Mouse (Mus musculus) CH12.LX (cell line): ENCODE data around the gene Capns1. TPM values are rescaled to one million over a fixed set of nuclear protein-coding genes. Genes with fewer than 3 reads are reported as not detected.

Source experiments
- DNase-seq: peaks from one replicate; pipeline ENCODE4 v3.0.0-alpha.2; 2013; ENCODE audit errors: extremely low read depth
- H3K27ac ChIP-seq: 2 replicates; pipeline ENCODE4 v1.5.1; 2012; ENCODE audit warnings: low read depth, mild to moderate bottlenecking, control low read depth, moderate library complexity; ENCODE audit not compliant: insufficient read depth
- H3K27me3 ChIP-seq: replicated peaks from 2 replicates; pipeline ENCODE3; 2012; ENCODE audit warnings: inconsistent platforms
- H3K36me3 ChIP-seq, 2 experiments: replicated peaks in 1 of 2; 2 replicates each; pipeline versions ENCODE3 to v1.6.1; 2012; ENCODE audit warnings: inconsistent platforms in 1 of 2, low read length in 1 of 2, mild to moderate bottlenecking in 1 of 2, mixed read lengths in 1 of 2, moderate library complexity in 1 of 2; ENCODE audit not compliant: control insufficient read depth in 1 of 2, insufficient read depth in 1 of 2
- H3K4me1 ChIP-seq, 2 experiments: 2 replicates each; pipeline ENCODE4 v1.6.1; 2012; ENCODE audit warnings: inconsistent platforms in 1 of 2, moderate library complexity in 1 of 2; ENCODE audit not compliant: insufficient read depth in 2 of 2, control insufficient read depth in 1 of 2
- H3K4me2 ChIP-seq: 2 replicates; pipeline ENCODE4 v1.6.1; 2012; ENCODE audit warnings: low read depth, mild to moderate bottlenecking, control low read depth; ENCODE audit not compliant: poor library complexity, insufficient read depth, severe bottlenecking
- H3K4me3 ChIP-seq, 3 experiments: fragments of 150-350 bp in 1 of 3; sonication (generic) in 1 of 3; replicated peaks in 1 of 3; 2 replicates each; pipeline versions ENCODE3 to v1.5.1; 2011 to 2012; ENCODE audit warnings: low read depth in 2 of 3, low read length in 2 of 3, mild to moderate bottlenecking in 2 of 3, moderate library complexity in 2 of 3, control low read depth in 1 of 3, improper control_type of control experiment in 1 of 3, inconsistent platforms in 1 of 3, mixed read lengths in 1 of 3; ENCODE audit not compliant: poor library complexity in 1 of 3
- H3K79me2 ChIP-seq: replicated peaks from 2 replicates; pipeline ENCODE4 v1.6.1; 2012; ENCODE audit warnings: mild to moderate bottlenecking, moderate library complexity; ENCODE audit not compliant: control insufficient read depth, poor library complexity, insufficient read depth, severe bottlenecking; ENCODE audit errors: extremely low read depth
- H3K9ac ChIP-seq: 2 replicates; pipeline ENCODE4 v1.6.1; 2012; ENCODE audit warnings: low read depth, mild to moderate bottlenecking, control low read depth, moderate library complexity; ENCODE audit not compliant: insufficient read depth
- H3K9me3 ChIP-seq: replicated peaks from 2 replicates; pipeline ENCODE3; 2012; ENCODE audit warnings: low read length, inconsistent platforms, mixed read lengths
- CHD2 ChIP-seq: IDR thresholded peaks from 2 replicates; pipeline ENCODE4 v1.6.1; 2011; ENCODE audit warnings: low read length, improper control_type of control experiment
- E2F4 ChIP-seq: IDR thresholded peaks from 2 replicates; pipeline ENCODE4 v1.6.1; 2011; ENCODE audit warnings: low read depth, low read length, improper control_type of control experiment; ENCODE audit not compliant: insufficient replicate concordance
- ELF1 ChIP-seq: IDR thresholded peaks from 2 replicates; pipeline ENCODE4 v1.6.1; 2014; ENCODE audit warnings: low read depth, mild to moderate bottlenecking, inconsistent platforms, low read length, improper control_type of control experiment
- GABPA ChIP-seq: IDR thresholded peaks from 2 replicates; pipeline ENCODE4 v1.6.1; 2012; ENCODE audit warnings: low read depth, low read length, improper control_type of control experiment, inconsistent platforms; ENCODE audit not compliant: insufficient replicate concordance
- MEF2A ChIP-seq: IDR thresholded peaks from 2 replicates; pipeline ENCODE4 v1.6.1; 2014; ENCODE audit warnings: low read depth, mild to moderate bottlenecking, inconsistent platforms, low read length, improper control_type of control experiment, borderline replicate concordance
- MXI1 ChIP-seq: IDR thresholded peaks from 2 replicates; pipeline ENCODE4 v1.6.1; 2011; ENCODE audit warnings: mild to moderate bottlenecking, low read depth, low read length, improper control_type of control experiment
- NELFE ChIP-seq: IDR thresholded peaks from 2 replicates; pipeline ENCODE4 v1.6.1; 2011; ENCODE audit warnings: low read depth, low read length, improper control_type of control experiment
- PAX5 ChIP-seq: IDR thresholded peaks from 2 replicates; pipeline ENCODE4 v1.6.1; 2012; ENCODE audit warnings: low read length, inconsistent platforms, mixed read lengths
- POLR2A ChIP-seq: IDR thresholded peaks from 2 replicates; pipeline ENCODE4 v1.6.1; 2011; ENCODE audit warnings: low read depth, mild to moderate bottlenecking, improper control_type of control experiment, low read length
- RCOR1 ChIP-seq: conservative IDR thresholded peaks from 2 replicates; pipeline ENCODE4 v1.6.1; 2012; ENCODE audit warnings: low read depth, mild to moderate bottlenecking, inconsistent platforms, low read length, improper control_type of control experiment
- SIN3A ChIP-seq: IDR thresholded peaks from 2 replicates; pipeline ENCODE4 v1.6.1; 2012; ENCODE audit warnings: low read length, improper control_type of control experiment, inconsistent platforms
- TCF12 ChIP-seq: IDR thresholded peaks from 2 replicates; pipeline ENCODE4 v1.6.1; 2014; ENCODE audit warnings: low read depth, mild to moderate bottlenecking, inconsistent platforms, low read length, improper control_type of control experiment
- USF2 ChIP-seq: conservative IDR thresholded peaks from 2 replicates; pipeline ENCODE4 v1.6.1; 2011; ENCODE audit warnings: low read depth, low read length, improper control_type of control experiment
- ZKSCAN1 ChIP-seq: IDR thresholded peaks from 2 replicates; pipeline ENCODE4 v1.6.1; 2012; ENCODE audit warnings: low read depth, inconsistent platforms, low read length, improper control_type of control experiment, borderline replicate concordance
- dilution Hi-C: fragments of 300-500 bp; cut with MboI; formaldehyde crosslinking; loops from 2 replicates; pipeline ENCODE4 v1.14.3; 2020; ENCODE audit warnings: low sequenced_read_pairs; ENCODE audit not compliant: extremely low pct_unique_long_range_greater_than_20kb, extremely low pct_ligation_motif_present
- in situ Hi-C: fragments of 300-500 bp; cut with MboI; formaldehyde crosslinking; loops from 3 replicates; pipeline ENCODE4 v1.14.3; 2019; ENCODE audit warnings: low sequenced_read_pairs, low pct_ligation_motif_present, low pct_unique_long_range_greater_than_20kb, mixed read lengths
- polyA plus RNA-seq: library from polyadenylated mRNA; unstranded; fragments of >175 nt; gene quantifications from 2 replicates; pipeline ENCODE4 v1.2.1, GENCODE M21; 2012; ENCODE audit warnings: low read depth; ENCODE audit not compliant: insufficient read length
- total RNA-seq, 2 experiments: library from RNA; depleted of rRNA; stranded (reverse); fragments of 300-350 nt in 1 of 2; fragments of >200 nt in 1 of 2; gene quantifications; 2 replicates each; pipeline ENCODE4 v1.2.3; 2012 to 2014

The Capns1 gene
- total and polyA plus RNA-seq, 3 experiments, result 101 to 233 (median 219) TPM

DNA sequence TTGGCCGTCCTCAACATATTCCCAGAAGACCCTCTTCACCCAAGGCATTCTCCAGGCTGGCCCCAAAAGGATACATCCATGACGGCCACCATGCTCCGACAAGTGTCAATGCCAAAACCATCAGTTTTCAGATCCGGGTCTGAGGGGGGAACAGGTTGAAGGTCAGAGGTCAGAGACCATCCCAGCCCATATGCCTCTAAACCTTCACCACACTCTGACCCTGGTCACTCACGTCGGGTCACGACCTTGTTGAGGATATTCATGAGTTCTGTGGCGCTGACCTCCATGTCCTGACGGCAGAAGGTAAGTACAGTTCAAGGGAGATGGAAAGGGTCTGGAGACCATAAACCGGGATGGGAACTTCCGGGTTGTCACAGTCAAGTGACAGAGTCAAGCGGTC is 6.5 kb downstream of the Capns1 start:
- Histone ChIP-seq H3K79me2 (peaks cover 14% of the 10 kb centered on the region), H3K27ac (no peak overlapping the region), H3K4me3 (no peak overlapping the region), H3K4me2 (no peak overlapping the region), H3K9ac (no peak overlapping the region), H3K9me3 (no peaks in the 10 kb centered on the region), H3K27me3 (no peaks in the 10 kb centered on the region), H3K4me1 (peaks cover 0 to 21% of the 10 kb centered on the region in 2 experiments; a peak in 2 of 4 replicates), H3K36me3 (peaks cover 44 to 58% of the 10 kb centered on the region in 2 experiments)
- dilution Hi-C loops (no loop called here), in situ Hi-C loops (no loop called here)
- TF ChIP-seq MXI1, result no peak
- TF ChIP-seq SIN3A, result no peak
- TF ChIP-seq ZKSCAN1, result no peak
- no peak for TF ChIP-seq CHD2
- no peak for DNase-seq

DNA sequence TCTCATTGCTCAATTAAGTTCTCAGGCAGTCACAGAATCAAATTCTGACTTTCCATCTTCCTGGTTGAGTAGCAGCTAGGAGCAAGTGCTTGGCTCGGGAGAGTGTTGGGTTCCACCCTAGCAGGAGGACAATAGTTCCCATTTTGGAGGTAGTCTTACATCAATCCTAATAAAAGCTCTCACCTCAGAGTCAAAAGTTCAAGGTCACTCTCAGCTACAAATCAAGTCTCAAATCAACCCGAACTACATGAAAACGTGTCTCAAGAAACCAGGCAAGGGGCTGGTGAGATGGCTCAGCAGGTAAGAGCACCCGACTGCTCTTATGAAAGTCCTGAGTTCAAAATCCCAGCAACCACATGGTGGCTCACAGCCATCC is 9.5 kb downstream of the Capns1 start:
- peaks cover 11% of the 10 kb centered on the region for H3K79me2 ChIP-seq
- peaks cover 63 to 84% of the 10 kb centered on the region in 2 experiments for H3K36me3 ChIP-seq
- no peaks in the 10 kb centered on the region for H3K27me3 ChIP-seq
- TF ChIP-seq PAX5 (no peak), GABPA (no peak), NELFE (no peak), POLR2A (no peak), MEF2A (no peak), CHD2 (no peak), RCOR1 (no peak), E2F4 (no peak)
- no peak for DNase-seq
- dilution Hi-C loops, result no loop called here
- no peaks in the 10 kb centered on the region for H3K9me3 ChIP-seq
- H3K27ac ChIP-seq, result no peak overlapping the region
- H3K4me2 ChIP-seq, result no peak overlapping the region
- in situ Hi-C loops, result no loop called here
- H3K4me3 ChIP-seq, result no peak overlapping the region
- H3K4me1 ChIP-seq, result peaks cover 0 to 17% of the 10 kb centered on the region in 2 experiments; a peak in 2 of 4 replicates
- H3K9ac ChIP-seq, result no peak overlapping the region

DNA sequence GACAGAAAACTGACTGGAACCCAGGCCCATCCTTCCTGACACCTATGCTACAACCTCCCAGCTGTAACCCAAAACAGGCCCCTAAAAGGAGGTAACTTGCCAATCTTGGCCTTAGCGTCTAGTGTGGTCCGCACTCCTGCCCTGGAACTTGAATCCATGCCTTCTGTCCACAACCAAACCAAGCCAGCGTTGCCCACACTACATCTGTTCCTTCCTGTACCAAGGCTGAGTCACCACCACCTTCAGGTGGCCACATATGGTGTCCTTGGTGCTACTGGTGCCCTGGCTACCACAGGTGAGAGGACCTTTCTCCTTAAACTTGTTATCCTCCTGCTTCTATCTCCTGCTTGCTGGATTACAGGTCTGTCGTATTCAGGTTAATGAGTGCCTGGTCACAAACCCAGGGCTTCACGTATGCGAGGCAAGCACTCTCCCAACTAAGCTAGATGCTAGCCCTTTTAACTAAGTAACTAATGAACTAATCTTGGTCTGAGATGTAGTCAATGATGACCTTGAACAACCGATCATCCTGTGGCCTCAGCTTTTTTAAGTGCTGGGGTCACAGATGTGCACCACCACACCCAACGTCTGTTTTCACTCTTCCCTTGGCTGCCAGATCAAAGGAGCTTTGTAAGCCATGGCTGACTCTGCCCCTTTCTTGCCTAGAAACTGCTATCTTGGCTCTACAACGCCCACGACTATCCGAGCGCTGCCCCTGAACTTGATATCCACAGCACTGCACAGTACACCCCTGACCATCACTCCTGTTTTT is 10.1 kb downstream of the Capns1 start:
- peaks cover 63 to 84% of the 10 kb centered on the region in 2 experiments for H3K36me3 ChIP-seq
- dilution Hi-C loops (no loop called here), in situ Hi-C loops (no loop called here)
- H3K4me1 ChIP-seq, result peaks cover 0 to 21% of the 10 kb centered on the region in 2 experiments; a peak in 2 of 4 replicates
- no peak overlapping the region for H3K4me2 ChIP-seq
- no peak overlapping the region for H3K27ac ChIP-seq
- no peaks in the 10 kb centered on the region for H3K9me3 ChIP-seq
- H3K4me3 ChIP-seq, result no peak overlapping the region
- H3K79me2 ChIP-seq, result peaks cover 7% of the 10 kb centered on the region
- TF ChIP-seq ELF1, result no peak
- no peak for TF ChIP-seq USF2
- no peak for TF ChIP-seq TCF12
- TF ChIP-seq MXI1, result no peak
- H3K9ac ChIP-seq, result no peak overlapping the region
- H3K27me3 ChIP-seq, result no peaks in the 10 kb centered on the region
- DNase-seq, result no peak
